Mouse (Mus musculus) limb, embryonic 11.5 days (tissue): ENCODE measurements at regions not wholly inside any gene's neighbourhood (a gene's known extent, or its start where the extent isn't known, plus 50 kb on each side); places are given as distances from the start of the nearest gene placed in this dataset.

ENCODE experiments used
- ATAC-seq: fragments of 200-750 bp; cut with Nextera tagmentation; 2 replicates; pipeline ENCODE4 v1.8.0; 2017; ENCODE audit warnings: low read depth; ENCODE audit not compliant: insufficient number of reproducible peaks, low FRiP score, low TSS enrichment
- DNase-seq: peaks from one replicate; pipeline ENCODE4 v3.0.0-alpha.2; 2015; ENCODE audit warnings: low spot score
- H3K27ac ChIP-seq: fragments of 300-500 bp; sonication (generic); replicated peaks from 2 replicates; pipeline ENCODE4 v1.5.1; 2014; ENCODE audit warnings: low read depth, mild to moderate bottlenecking, low read length
- H3K27me3 ChIP-seq: fragments of 300-500 bp; sonication (generic); 2 replicates; pipeline ENCODE4 v1.6.1; 2014; ENCODE audit warnings: mild to moderate bottlenecking, low read length, mixed read lengths; ENCODE audit not compliant: control insufficient read depth, insufficient read depth
- H3K36me3 ChIP-seq: fragments of 300-500 bp; sonication (generic); 2 replicates; pipeline ENCODE4 v1.6.1; 2014; ENCODE audit warnings: mild to moderate bottlenecking, low read length, moderate library complexity, mixed read lengths; ENCODE audit not compliant: control insufficient read depth, insufficient read depth
- H3K4me1 ChIP-seq: fragments of 300-500 bp; sonication (generic); 2 replicates; pipeline ENCODE4 v1.6.1; 2014; ENCODE audit warnings: low read length, mixed read lengths; ENCODE audit not compliant: control insufficient read depth, insufficient read depth
- H3K4me2 ChIP-seq: fragments of 300-500 bp; sonication (generic); 2 replicates; pipeline ENCODE4 v1.6.1; 2014; ENCODE audit warnings: low read depth, mild to moderate bottlenecking, moderate library complexity; ENCODE audit not compliant: severe bottlenecking
- H3K4me3 ChIP-seq: fragments of 300-500 bp; sonication (generic); 2 replicates; pipeline ENCODE4 v1.5.1; 2014; ENCODE audit warnings: low read depth, low read length
- H3K9ac ChIP-seq: fragments of 300-500 bp; sonication (generic); 2 replicates; pipeline ENCODE4 v1.6.1; 2014; ENCODE audit warnings: mild to moderate bottlenecking, low read length
- H3K9me3 ChIP-seq: fragments of 300-500 bp; sonication (generic); 2 replicates; pipeline ENCODE4 v1.6.1; 2016; ENCODE audit warnings: low read length; ENCODE audit not compliant: control insufficient read depth
- WGBS: fragments of 180-500 bp; shearing (Covaris S2); extraction: QIAGEN DNeasy Blood & Tissue Kit; methylation state at CpG from one replicate; pipeline ENCODE4 v1.1.7; 2014; 5-methylcytosine and 5-hydroxymethylcytosine counted together

DNA sequence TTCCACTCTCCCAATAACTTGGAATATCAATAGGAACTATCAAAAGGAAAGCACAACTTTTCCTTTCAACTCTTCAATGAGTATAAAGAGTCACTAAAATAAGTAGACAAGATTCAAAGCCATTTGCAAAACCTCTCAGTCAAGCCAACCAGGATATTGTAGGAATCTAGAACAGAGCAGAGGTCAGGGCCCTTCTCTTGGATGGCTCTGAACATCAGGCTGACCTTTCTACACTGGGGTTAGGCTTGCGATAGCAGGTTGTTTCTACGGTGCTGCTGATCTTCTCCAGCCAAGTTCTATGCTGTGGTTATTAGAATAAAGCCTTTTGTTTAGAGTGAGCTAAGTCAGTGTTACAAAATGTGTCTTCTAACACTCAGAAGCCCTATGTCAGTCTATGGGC is 658.6 kb downstream of the Ofcc1 start:
- Histone ChIP-seq H3K36me3 (no peaks in the 10 kb centered on the region), H3K9ac (no peak overlapping the region), H3K4me2 (no peak overlapping the region), H3K4me3 (no peak overlapping the region), H3K4me1 (no peaks in the 10 kb centered on the region), H3K27me3 (no peaks in the 10 kb centered on the region), H3K9me3 (no peaks in the 10 kb centered on the region), H3K27ac (no peak overlapping the region)
- 84% methylated on average over 2 of the region's 2 CpGs for WGBS
- no peak for DNase-seq
- no peak for ATAC-seq

DNA sequence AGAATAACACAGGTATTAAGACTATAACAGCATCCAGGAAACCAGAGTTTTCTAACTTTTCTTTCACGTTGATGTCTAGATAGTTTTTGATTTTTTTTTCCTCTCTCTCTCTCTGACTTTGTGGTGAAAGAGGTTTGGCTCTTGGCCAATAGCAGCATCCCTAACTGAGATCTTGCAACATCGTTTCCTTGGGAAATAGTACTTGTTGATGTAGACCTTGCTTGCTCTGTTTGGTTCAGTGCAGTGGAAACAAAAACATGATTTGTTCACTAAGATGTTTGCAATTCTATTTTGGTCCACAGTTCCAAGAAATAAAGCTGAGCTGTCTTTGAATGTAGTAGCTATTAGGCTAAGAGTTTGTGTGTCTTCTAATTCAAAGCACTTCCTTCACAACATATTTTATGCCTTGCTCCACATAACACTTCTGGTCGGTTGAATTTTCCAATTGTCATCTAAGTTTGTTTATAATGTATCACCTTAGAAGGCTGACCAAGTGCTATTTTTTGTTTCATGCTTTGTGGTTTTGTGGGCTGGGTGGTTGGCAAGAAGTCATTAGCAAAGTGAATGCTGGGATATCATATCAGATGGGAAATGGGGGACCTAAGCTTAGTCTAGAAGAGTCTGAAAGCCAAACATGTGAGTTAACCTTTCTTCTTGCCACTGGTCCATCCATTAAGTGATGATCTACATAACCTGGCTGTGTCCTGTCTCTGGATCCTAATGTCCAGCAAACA is 669.8 kb downstream of the Ofcc1 start:
- Histone ChIP-seq H3K4me2 (no peak overlapping the region), H3K36me3 (no peaks in the 10 kb centered on the region), H3K27me3 (no peaks in the 10 kb centered on the region), H3K27ac (no peak overlapping the region), H3K9ac (no peak overlapping the region), H3K9me3 (no peaks in the 10 kb centered on the region), H3K4me3 (no peak overlapping the region), H3K4me1 (no peaks in the 10 kb centered on the region)
- ATAC-seq = no peak
- WGBS = 89% methylated on average over 3 of the region's 3 CpGs
- no peak for DNase-seq

DNA sequence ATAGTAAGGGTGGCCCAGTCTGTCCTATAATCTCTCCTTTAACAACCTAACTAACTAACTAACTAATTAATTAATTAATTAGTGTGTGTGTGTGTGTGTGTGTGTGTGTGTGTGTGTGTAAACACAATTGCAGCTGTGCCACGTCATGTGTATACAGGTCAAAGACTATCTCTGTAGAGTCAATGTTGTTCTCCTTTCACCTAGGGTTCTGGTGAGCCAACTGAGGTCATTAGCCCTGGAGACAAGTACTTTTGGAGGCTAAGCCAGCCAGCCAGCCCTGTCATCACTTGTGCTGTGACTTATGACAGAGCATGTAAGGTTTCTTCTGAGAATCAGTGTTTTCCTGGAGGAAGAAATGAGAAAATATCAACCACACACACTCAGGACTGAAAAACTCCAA is 696.7 kb downstream of the Ofcc1 start:
- no peaks in the 10 kb centered on the region for H3K4me1 ChIP-seq
- no peaks in the 10 kb centered on the region for H3K9me3 ChIP-seq
- DNase-seq (no peak), ATAC-seq (no peak)
- H3K27ac ChIP-seq = no peak overlapping the region
- H3K27me3 ChIP-seq = no peaks in the 10 kb centered on the region
- 86% methylated on average over 1 of the region's 1 CpGs for WGBS
- no peak overlapping the region for H3K4me3 ChIP-seq
- H3K36me3 ChIP-seq = no peaks in the 10 kb centered on the region
- H3K4me2 ChIP-seq = no peak overlapping the region
- H3K9ac ChIP-seq = no peak overlapping the region

DNA sequence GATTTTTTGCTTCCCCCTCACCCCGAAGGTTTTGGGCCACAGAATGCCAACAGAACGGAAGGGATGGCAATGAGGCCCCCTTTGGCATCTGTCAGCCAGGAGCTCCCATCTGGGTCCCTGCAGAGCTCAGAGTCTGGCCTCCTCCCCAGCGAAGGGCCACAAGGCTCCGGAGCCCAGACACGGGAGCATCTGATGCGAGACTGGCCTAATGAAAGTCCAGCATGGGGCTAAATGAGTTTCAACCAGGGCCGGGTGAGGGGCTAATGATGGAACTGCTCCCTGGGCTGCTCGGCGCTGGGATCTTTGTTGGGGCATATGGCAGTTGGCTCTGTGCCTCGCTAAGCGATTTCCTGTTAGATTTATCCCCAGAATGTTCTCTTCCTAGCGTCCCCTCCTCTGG is 688.8 kb upstream of the Slc35b3 start:
- Histone ChIP-seq H3K4me1 (0 out of 2 replicates have a peak, but pooled peaks cover 3% of the 10 kb centered on the region), H3K27ac (no peak overlapping the region), H3K27me3 (no peaks in the 10 kb centered on the region), H3K9me3 (no peaks in the 10 kb centered on the region), H3K36me3 (no peaks in the 10 kb centered on the region), H3K4me3 (no peak overlapping the region), H3K9ac (no peak overlapping the region), H3K4me2 (no peak overlapping the region)
- WGBS = 36% methylated on average over 12 of the region's 12 CpGs
- DNase-seq (peak; percentile 26), ATAC-seq (no peak)

DNA sequence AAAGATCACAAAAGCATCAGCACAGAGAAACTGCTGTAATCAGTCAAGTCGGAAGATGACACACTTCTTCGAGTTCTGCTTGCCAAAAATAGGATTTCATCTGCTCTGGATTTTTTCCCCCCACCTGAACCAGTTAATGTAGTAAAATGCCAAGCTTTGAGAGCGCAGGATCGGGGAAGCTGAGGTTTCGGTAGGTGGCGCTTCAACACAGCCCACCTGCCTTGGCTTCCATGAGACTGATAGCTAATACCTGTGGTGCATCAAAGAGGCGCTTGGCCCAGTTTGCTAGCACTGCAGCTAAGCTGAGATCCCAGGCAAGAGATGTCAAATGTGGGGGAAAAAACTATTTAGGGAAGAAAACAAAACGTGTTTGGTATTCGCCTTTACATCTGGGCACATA is 686.7 kb upstream of the Slc35b3 start:
- 14% methylated on average over 9 of the region's 9 CpGs for WGBS
- Histone ChIP-seq H3K4me3 (no peak overlapping the region), H3K27ac (no peak overlapping the region), H3K9ac (no peak overlapping the region), H3K9me3 (no peaks in the 10 kb centered on the region), H3K4me1 (0 out of 2 replicates have a peak, but pooled peaks cover 3% of the 10 kb centered on the region), H3K27me3 (no peaks in the 10 kb centered on the region), H3K4me2 (no peak overlapping the region), H3K36me3 (no peaks in the 10 kb centered on the region)
- no peak for ATAC-seq
- DNase-seq = peak; percentile 70

GRCm38 (mm10) chr13:39631506-39632132 is 670.9 kb upstream of the Slc35b3 start:
- WGBS = 84% methylated on average over 8 of the region's 8 CpGs
- ATAC-seq (no peak), DNase-seq (no peak)
- Histone ChIP-seq H3K9ac (no peak overlapping the region), H3K27me3 (no peaks in the 10 kb centered on the region), H3K4me3 (no peak overlapping the region), H3K4me1 (no peaks in the 10 kb centered on the region), H3K36me3 (no peaks in the 10 kb centered on the region), H3K27ac (no peak overlapping the region), H3K9me3 (no peaks in the 10 kb centered on the region), H3K4me2 (no peak overlapping the region)
